Mouse (Mus musculus) CD4-positive, CD25-positive, alpha-beta regulatory T cell, adult 4 months (primary cell): ENCODE measurements around the gene Stk38. TPM values are rescaled to one million over a fixed set of nuclear protein-coding genes. Genes with fewer than 3 reads are reported as not detected.

Experiments used
- ATAC-seq: one replicate; pipeline ENCODE4 v1.8.0; 2017
- polyA plus RNA-seq, 2 experiments: library from polyadenylated mRNA; unstranded; fragments of 100-300 nt; shearing (Covaris generic); gene quantifications; one replicate each; pipeline ENCODE4 v1.2.1; 2017

The Stk38 gene
- polyA plus RNA-seq, 2 experiments from 2014 or later: 223 to 306 TPM

GRCm38 (mm10) chr17:28950751-28951150 is 57.0 kb downstream of the Stk38 start:
- no peak for ATAC-seq

- no peak for ATAC-seq
Observed at GRCm38 (mm10) chr17:28948661-28949060, 59.1 kb downstream of the Stk38 start.

- ATAC-seq: no peak
Observed at GRCm38 (mm10) chr17:28947011-28947939, 60.5 kb downstream of the Stk38 start.

DNA sequence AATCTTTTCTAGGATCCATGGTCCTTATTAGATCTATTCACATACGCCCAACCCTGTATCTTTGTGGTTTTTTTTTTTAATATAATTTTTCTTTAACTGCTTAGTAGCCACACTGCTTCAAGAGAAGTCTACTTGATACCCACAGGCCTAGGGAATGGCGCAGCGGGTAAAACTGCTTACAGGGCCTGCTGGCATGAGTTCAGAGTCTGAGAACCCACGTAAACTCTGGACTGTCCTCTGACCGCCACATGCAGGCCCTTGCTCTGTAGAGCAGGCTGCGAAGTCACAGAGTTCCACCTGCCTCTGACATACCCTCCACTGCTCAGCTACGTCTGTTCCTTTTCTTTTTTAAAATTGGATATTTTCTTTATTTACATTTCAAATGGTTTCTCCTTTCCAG is 63.3 kb downstream of the Stk38 start:
- no peak for ATAC-seq

GRCm38 (mm10) chr17:28943740-28944139 is 64.1 kb downstream of the Stk38 start, which contains the start of gene Pxt1:
TSS of gene Pxt1 (minus strand) at chr17:28943840.
- ATAC-seq: no peak

DNA sequence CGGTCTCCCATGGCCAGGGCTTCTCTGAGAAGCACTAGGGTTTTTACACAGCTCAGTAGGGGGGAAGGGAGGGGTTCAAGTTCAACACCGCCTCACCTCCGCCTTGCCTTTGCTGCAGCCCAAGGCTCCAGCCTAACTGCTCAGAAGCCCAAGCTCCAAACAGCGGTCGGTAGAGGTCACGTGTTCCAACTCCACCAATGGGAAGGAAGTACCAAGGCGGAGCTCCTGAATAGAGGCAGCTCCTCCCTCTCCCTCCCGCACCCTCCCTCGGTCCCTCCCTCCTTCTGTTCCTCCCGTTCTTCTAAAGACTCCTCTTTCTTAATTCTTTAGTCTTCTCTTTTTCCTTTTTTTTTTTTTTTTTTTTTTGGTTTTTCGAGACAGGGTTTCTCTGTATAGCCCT is 65.7 kb downstream of the Stk38 start:
- ATAC-seq: no peak

DNA sequence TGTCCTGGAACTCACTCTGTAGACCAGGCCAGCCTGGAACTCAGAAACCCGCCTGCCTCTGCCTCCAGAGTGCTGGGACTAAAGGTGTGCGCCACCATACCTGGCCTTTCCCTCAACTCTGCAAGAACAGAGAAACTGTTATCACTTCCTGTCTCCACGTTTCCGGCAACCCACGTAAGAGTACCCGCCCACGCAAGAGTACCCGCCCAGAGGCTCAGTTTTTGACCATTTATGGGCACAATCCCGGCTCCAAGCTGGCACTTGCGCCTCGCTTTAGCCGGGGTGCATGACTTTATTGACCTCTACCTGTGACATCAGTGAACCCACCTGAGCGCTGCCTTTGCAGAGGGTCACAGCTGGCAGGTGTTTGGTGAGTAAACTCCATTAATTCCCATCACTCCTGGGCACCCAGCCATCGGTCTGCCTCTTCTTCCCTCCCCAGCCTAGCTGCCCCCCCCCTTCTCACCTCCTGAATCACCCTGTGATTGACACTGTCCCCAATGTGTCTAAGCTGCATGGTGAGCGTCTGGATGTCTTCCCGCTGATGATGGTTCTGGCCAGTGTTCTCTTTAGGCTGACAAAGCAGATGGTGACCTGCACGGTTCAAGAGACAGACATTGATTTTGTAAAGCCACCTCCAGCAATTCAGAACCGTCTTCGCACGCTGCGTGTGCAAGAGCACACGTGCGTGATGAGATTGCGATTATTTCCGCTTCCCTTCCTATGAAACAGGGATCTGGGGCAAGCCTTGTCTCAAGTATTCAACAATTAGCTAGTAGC is 66.8 kb downstream of the Stk38 start:
- ATAC-seq: no peak

DNA sequence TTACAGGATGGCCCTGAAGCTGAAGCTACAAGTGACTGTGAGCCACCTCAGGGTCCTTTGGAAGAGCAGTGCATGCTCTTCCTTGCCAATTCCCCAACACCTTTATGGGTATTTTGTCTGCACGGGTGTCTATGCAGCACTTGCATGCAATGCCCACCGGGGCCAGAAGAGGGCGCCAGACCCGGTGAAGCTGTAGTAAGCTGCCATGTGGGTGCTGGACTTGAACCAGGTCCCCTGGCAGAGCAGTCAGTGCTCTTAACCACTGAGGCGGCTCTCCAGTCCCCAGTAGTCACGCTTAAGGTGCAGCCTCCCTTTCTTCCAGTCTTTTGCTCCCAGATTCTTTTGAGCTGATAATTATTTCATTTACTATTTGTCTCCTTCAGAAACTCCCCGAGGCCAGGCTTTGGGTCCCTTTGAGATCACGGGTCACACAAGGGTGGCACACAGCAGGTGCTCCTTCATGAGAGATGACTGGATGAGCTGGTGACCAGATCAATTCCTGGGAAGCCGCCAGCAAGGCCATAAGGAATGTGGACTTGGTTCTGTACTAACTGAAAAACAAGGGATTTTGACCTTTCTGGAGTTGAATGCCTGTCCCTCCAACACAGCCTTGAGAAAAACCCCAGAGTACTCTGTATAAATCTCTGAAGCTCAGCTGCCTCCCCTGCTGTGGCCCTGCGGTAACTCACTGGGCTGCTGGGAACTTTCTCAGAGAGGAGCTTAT is 71.0 kb downstream of the Stk38 start:
- ATAC-seq: no peak

GRCm38 (mm10) chr17:28936133-28936532 is 71.7 kb downstream of the Stk38 start:
- ATAC-seq: no peak

GRCm38 (mm10) chr17:28934120-28934916 is 73.5 kb downstream of the Stk38 start:
- no peak for ATAC-seq

GRCm38 (mm10) chr17:28932274-28932673 is 75.5 kb downstream of the Stk38 start:
- ATAC-seq: no peak

DNA sequence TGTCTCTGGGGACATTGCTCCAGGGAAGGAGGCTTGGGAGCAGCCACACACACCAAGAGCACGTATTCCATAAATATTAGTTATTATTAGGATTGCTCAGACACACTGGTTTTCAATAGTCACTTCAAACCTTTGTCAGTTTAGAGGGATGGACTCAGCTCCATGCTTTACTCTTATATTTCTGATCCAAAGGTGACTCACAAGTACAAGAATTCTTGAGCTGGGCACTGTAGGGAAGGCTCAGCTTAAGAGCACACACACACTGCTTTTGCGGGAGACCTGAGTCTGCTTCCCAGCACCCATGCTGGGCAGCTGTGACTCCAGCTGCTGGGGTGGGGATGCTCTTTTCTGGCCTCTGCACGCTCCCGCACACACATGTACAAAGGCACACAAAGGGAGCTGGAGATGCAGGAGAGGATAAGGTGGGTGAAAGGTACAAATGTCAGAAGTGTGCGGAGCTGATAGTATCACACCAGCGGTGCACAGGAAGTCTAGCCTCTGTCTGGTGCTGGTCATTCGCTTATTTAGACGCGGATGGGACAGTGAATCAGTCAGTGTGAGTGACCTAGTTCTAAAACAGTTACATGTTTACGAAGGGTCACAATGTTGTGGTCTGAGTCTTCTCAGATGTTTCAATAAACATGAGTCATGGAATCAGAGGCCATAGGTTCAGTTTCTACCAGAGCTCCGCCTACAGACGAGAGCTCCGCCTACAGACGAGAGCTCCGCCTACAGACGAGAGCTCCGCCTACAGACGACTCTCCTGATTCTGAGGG is 76.2 kb downstream of the Stk38 start:
- ATAC-seq: no peak

DNA sequence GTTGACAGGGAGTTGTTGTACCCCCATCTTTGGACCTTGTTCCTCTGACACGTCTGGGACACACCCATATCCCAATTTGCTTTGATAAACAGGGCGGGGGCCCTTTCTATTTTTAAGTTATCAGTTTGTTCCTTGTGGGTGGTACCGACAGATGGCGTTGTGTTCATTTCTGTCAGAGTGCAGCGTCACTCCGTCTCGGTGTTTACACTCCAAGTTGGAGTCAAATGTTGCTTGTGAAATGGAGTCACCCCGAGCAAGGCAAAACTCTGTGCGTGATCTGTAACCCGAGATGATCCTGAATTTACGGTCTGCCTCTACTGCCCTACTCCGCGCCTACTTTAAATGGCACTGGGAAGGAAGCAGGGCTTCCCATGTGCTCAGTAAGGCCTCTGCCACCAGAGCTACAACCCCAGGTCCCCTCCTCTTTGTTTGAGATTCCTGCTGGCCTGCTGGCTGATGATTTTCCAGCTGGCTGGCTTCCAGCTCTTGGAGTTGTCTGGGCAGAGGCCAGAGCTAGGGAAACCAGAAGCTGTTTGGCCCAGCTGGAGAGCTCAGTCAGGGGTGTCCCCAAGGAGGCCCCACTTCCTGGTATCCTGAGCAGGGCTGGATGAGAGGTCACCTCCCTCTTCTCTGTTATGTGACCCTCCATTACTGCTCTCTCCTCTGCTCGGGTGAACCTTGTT is 77.3 kb downstream of the Stk38 start:
- no peak for ATAC-seq

- no peak for ATAC-seq
Observed at GRCm38 (mm10) chr17:28929369-28929768, 78.4 kb downstream of the Stk38 start.

GRCm38 (mm10) chr17:28928004-28928403 is 79.8 kb downstream of the Stk38 start:
- no peak for ATAC-seq

- peak; percentile 58 for ATAC-seq
Observed at GRCm38 (mm10) chr17:28926866-28927635, 80.7 kb downstream of the Stk38 start.

DNA sequence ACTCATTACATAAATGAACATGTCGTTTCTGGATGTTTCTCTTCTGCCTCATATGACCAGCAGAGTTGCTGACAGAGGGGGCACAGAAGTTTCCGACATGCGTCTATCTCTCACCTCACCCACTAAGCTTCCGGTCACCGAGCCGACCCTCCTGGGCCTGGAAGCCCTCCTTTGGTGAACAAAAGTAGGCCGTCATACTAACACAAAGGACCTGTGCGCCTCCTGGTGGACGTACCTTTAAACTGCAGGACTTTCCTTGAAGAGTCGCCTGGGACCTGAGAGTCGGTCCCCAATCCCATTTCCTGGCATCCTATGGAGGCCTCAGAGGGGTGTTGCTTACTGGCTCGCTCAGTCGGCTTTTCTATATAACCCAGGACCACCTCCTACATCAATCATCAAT is 81.4 kb downstream of the Stk38 start:
- ATAC-seq: peak; percentile 43

- no peak for ATAC-seq
Observed at GRCm38 (mm10) chr17:28924957-28925595, 82.7 kb downstream of the Stk38 start.

- ATAC-seq: no peak
Observed at GRCm38 (mm10) chr17:28922096-28922495, 85.7 kb downstream of the Stk38 start.
